Mouse (Mus musculus) myocyte (in vitro differentiated cells): ENCODE data around the gene Negr1.

ENCODE experiments used
- MAX ChIP-seq: IDR thresholded peaks from one replicate; pipeline ENCODE4 v1.6.1; 2011; ENCODE audit warnings: low read depth, mild to moderate bottlenecking, control low read depth
- POLR2A ChIP-seq: IDR thresholded peaks from one replicate; pipeline ENCODE4 v1.6.1; 2011; ENCODE audit warnings: low read depth, mild to moderate bottlenecking, control low read depth, moderate library complexity; ENCODE audit not compliant: insufficient read length
- POLR2AphosphoS2 ChIP-seq: IDR thresholded peaks from one replicate; pipeline ENCODE4 v1.6.1; 2011; ENCODE audit warnings: low read depth, control low read depth; ENCODE audit not compliant: insufficient read length
- REST ChIP-seq: IDR thresholded peaks from one replicate; pipeline ENCODE4 v1.6.1; 2011; ENCODE audit warnings: mild to moderate bottlenecking, control low read depth, moderate library complexity; ENCODE audit not compliant: insufficient read depth, insufficient read length
- SRF ChIP-seq: IDR thresholded peaks from one replicate; pipeline ENCODE4 v1.6.1; 2011; ENCODE audit warnings: low read depth; ENCODE audit not compliant: control insufficient read depth, insufficient read length
- TCF12 ChIP-seq: IDR thresholded peaks from one replicate; pipeline ENCODE4 v1.6.1; 2011; ENCODE audit warnings: mild to moderate bottlenecking, control low read depth; ENCODE audit not compliant: poor library complexity, insufficient read depth, severe bottlenecking
- TCF3 ChIP-seq: IDR thresholded peaks from one replicate; pipeline ENCODE4 v1.6.1; 2011; ENCODE audit warnings: low read depth, control low read depth; ENCODE audit not compliant: insufficient read length
- USF1 ChIP-seq: IDR thresholded peaks from one replicate; pipeline ENCODE4 v1.6.1; 2011; ENCODE audit warnings: low read depth, mild to moderate bottlenecking, control low read depth, moderate library complexity

DNA sequence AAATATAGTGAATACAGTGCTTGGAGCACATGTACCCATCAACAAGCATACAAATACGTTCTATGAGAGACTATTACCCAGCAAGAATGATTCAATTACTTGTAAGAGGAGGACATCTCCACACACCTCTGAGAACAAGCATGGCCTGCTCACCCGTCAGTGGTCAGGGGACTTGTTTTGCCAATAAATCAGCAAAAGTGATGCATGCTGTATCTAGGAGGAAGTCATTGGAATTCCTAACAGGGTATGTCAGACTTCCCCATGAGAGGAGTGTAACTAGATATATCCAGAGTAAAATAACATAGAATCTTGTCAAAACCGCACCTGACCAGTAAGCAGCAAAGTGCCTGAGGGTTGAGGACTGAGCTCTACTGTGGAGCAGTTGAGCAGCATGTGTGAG, 629.0 kb downstream of the Negr1 start:
- TF ChIP-seq MAX (no peak), POLR2A (no peak), TCF12 (no peak), SRF (no peak), POLR2AphosphoS2 (no peak), REST (no peak), USF1 (no peak), TCF3 (no peak)
